Mouse (Mus musculus): Measurements from ENCODE around the gene Rufy4.
A peak's percentile ranks its signal among the peaks of the same experiment; 100 is the strongest.

Gene Rufy4

DNA sequence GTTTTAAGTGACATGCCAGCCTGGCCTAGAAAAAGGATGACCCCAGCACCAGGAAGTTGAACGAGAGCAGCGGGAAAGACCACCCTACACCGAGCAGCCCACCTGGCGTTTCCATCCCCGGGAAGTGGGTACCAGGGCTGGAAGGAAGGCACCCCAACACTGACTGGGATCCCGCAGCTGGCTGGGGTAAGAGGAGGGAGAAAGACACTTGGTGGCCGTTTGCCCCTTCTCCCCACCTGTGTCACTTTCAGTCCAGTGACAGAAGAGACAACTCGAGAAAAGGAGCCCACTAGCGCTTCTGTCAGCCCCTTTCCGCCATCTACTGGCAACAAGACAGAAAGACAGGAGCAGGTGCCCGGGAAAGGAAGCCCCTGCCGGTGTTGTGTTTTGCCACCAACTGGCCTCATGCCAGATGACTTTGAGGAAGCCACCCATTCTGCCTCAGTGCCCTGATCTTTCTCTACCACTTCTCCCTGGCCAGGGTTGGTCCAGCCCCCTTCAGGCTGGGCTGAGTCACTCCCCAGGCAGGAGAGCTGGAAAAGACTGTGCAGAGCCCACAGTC, at the start of gene Rufy4:
Rufy4 (plus strand) TSS at position 551 of the 562 bp plus-strand sequence.
- peak; percentile 90 for DNase-seq (ENCODE audit: low read depth, low spot score)

DNA sequence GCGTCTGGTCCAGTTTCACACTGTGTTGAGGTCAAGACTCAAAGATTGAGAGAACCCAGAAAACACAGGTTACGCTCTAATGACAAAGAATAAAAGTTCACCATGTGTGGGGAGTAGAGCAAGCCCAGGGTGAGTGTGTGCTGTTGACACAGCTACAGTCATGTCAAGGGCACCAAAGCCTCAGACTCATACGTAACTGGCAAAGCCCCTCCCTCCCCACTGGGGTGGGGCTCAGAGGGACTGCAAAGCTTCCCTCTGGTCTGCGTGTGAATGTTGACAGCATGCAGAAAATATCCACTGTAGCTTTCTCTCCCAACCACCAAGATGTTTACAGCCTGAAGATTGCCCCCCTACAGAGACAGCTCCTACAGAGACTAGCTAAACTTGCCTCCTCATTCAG, 49.1 kb upstream of the Rufy4 start:
- DNase-seq (ENCODE audit: low read depth, low spot score) = no peak

DNA sequence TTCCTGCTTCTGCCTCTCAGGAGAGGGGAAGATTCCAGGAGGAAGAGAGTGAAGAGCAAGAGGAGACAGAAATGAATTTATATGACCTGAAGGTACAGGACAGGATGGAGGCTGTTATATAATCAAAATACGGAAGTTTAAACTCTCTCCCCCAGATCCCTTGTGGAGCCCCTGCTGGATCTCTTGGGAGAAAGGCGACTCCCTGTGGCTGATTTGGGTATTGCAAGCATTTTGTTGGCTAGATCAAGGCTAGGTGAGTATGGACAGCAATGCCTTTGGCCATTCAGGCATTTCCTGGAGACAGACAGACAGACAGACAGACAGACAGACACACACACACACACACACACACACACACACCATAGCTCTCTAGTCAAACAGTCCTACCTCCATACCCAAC, 48.0 kb upstream of the Rufy4 start:
- peak; percentile 82 for DNase-seq (ENCODE audit: low read depth, low spot score)

GRCm38 (mm10) chr1:74081573-74081989, 43.8 kb upstream of the Rufy4 start:
- no peak for DNase-seq (ENCODE audit: low read depth, low spot score)

DNA sequence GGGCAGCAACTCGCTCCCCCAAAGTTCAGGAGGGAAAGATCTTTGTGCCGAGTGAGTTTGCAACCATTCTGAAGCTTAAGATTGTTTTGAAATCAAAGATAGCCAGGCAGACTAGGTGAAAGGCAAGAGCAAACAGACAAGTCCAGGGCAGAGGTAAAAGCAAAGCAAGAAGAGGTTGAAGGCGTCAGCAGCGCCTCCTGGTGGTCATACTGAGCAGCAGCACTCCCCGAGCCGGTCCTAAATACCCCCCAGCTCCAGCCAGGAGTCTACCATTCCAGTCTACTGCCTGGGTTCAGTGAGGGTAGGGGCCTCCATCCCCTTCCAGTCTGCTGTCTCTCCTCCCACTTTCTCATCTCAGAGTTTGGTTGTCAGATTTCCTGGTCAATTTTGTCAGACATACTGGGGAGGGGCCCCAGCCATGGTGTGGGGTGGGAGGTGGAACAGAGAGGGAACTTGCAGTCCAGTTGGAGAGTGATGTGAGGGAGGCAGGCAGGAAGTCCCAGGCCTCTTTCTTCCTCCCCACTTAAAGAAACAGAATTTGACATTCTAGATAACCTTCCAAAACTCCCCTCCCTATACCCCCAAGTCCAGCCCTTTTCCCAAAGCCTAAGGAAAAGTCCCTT, 42.4 kb upstream of the Rufy4 start:
- peak; percentile 91 for DNase-seq (ENCODE audit: low read depth, low spot score)

- DNase-seq (ENCODE audit: low read depth, low spot score) = peak; percentile 60
Observed at GRCm38 (mm10) chr1:74084065-74084705, 41.2 kb upstream of the Rufy4 start.

- DNase-seq (ENCODE audit: low read depth, low spot score) = no peak
Observed at GRCm38 (mm10) chr1:74084752-74085151, 40.6 kb upstream of the Rufy4 start.

- no peak for DNase-seq (ENCODE audit: low read depth, low spot score)
Observed at GRCm38 (mm10) chr1:74085566-74085965, 39.8 kb upstream of the Rufy4 start.

DNA sequence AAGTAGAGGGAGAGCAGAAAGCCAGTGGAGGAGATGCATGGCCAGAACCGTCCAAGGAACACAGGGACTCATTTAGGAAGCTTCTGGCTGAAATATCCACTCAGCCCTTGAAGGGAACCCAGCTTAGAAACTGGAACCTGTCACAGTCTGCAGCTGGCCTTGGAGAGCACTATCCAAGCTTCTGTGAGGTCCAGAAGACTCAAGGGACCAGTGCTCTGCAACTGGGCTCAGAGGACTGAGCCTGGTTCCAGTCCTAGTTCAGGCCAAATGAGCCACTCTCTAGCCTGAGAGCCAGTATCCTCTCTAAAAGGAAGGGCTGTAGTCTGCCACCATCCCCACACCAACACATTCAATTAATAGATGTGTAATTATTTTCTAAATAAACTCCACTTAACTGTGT, 36.8 kb upstream of the Rufy4 start:
- DNase-seq (ENCODE audit: low read depth, low spot score) = no peak

DNA sequence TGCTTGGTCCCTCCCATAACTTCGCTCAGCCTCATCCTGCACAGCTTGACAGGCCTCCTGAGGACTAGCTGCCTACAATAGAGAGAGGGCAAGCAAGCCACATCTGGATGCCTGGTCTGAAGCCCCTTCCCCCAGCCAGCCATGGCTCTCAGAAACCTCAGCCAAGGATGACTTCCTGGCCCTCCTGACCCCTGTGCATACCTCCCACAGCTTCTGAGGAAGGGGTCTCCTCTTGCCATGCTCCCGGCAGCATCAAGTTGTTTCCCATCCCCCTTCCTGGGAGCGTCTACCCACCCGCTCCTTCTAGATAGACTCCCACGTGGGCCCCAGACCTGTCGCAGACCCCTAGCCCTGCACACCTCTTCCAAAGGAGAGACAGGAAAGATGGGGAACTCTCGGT, 35.0 kb upstream of the Rufy4 start:
- no peak for DNase-seq (ENCODE audit: low read depth, low spot score)

- no peak for DNase-seq (ENCODE audit: low read depth, low spot score)
Observed at GRCm38 (mm10) chr1:74091138-74091537, 34.2 kb upstream of the Rufy4 start.

- DNase-seq (ENCODE audit: low read depth, low spot score) = peak; percentile 51
Observed at GRCm38 (mm10) chr1:74091611-74092224, 33.6 kb upstream of the Rufy4 start.

- peak; percentile 75 for DNase-seq (ENCODE audit: low read depth, low spot score)
Observed at GRCm38 (mm10) chr1:74092242-74092641, 33.1 kb upstream of the Rufy4 start.

DNA sequence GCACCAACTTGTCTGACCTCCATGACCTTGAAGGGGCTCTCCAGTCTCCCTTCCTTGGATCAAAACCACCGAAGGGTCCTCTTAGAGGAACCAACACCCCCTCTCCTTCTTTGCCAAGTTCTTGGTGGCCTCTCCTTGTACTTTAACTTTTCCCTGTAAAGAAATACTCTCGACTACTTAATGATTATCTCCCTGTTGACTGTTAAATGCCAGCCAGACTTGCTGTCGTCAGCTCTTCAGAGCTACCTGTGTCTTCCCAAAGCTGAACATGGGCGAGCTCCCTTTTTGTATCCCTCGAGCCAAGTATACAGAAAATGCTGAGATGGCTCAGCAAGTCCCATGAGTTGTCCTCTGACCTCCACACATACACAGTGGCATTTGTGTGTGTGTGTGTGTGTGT, 31.9 kb upstream of the Rufy4 start:
- DNase-seq (ENCODE audit: low read depth, low spot score) = peak; percentile 36

DNA sequence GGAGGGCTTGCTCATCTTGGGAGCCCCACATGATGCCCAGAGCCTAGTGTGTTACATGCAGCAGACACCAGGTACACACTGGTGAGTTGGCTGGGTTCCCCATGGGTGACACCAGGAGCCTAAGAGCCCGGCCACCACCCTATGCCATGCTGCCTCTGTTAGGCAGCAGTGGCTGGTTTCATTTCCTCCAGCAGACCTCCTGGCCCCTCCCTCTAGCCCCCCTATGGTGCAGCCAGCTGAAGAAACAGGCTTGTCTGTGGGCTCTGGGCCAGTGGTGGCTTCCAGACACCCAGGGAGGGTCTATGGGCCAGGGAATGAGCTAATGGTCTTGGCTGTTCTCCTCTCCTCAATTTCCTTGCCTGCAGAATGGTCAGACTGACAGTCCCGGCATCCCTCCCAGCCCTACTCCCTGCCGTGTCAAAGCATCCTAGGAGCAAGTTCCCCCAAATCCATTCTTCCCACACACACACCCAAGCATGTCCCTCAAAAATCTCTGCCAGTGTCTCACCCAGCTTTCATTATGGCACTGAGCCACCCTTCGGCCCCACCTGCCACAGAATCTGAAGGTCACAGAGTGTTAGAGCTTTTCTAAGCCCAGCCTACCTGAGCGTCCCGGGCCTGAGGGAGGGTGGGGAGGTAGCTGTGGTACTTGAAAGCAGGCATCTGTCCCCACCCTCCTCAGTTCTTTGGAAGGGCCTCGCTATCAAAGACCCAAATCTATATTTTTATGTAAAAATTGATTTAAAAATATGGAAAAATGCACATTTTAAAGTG, 30.7 kb upstream of the Rufy4 start:
- peak; percentile 90 for DNase-seq (ENCODE audit: low read depth, low spot score)

DNA sequence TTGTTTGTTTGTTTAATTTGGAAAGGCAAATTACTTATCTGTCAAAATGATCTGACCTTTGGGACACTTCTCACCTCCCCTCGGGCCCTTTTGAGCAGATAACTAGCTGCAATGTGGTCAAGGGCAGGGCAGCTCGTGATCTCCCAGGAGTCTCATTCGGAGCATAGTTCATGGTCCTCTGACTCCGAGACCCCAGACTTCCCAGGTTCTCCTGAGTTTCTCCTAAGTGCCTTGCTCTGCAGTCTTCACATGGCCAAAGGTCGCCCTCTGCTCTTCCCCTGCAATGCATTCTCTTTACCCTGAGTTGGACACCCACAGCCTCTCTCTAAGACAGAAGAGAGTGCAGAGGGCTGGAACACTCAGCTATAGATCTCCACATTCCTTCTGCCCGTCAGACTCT, 30.0 kb upstream of the Rufy4 start:
- DNase-seq (ENCODE audit: low read depth, low spot score) = no peak

DNA sequence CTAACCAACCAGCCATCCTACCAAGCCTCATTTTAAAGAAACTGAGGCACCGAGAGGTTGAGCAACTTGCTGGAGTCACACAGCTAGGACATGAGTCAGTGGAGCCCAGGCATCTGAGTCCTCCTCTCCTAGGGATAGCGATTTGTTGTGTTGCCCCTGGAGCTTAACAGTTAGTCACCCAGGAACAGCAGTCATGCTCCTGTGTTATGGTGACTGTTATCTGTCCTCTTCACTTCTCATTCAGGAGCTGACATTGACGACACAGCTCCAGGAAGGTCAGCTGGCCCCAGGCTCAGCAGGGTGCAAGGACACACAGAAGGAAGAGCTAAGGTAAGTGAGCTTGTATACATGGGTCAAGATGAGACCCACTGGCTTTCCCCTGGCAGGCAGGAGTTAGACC, 29.6 kb upstream of the Rufy4 start:
- no peak for DNase-seq (ENCODE audit: low read depth, low spot score)

DNA sequence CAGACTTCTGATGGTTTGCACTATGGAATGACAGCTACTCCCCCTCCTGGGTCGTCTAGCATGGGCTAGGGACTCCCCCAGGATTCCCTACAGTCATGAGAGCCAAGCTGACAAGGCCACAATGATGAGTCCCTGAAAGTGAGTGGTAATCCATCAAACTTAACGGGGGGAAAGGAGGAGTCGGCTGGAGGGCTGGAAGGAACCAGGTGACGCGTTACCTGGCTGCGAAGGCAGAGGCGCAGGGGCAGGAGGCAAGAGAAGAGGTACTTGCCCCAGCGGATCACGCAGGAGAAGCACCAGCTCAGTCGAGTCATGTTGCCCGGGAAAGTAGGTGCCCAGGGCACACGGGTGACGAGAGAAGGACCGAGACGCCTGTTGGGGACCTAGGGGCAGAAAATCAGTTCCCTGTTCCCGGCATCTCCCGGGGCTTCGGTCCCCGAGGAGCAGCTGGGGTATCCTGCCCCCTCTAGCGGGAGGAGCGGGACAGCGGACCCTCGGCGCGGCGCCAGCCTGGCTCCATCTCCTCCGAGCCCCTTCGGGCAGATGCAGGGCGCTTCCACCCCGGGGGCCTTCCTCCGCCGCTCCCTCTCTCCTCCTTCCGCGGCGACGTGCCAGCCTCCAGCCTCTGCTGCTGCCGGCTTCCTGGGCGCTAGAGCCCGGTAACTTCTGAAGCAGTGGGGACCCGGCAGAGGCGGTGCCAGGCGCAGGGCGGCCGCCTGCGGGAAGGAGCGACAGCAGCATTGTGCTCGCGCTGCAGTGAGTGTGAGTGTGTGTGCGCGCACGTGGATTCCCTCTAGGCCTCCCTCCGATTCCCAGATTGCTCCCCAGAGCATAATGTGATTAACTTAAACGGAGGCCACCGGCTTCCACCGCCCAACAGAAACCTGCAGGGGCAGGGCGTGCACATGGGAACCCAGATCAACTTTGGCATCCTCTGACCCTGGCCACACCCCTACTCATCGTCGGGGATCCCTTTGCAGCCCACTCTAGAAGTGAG, 27.0 kb upstream of the Rufy4 start:
- DNase-seq (ENCODE audit: low read depth, low spot score) = peak; percentile 71

DNA sequence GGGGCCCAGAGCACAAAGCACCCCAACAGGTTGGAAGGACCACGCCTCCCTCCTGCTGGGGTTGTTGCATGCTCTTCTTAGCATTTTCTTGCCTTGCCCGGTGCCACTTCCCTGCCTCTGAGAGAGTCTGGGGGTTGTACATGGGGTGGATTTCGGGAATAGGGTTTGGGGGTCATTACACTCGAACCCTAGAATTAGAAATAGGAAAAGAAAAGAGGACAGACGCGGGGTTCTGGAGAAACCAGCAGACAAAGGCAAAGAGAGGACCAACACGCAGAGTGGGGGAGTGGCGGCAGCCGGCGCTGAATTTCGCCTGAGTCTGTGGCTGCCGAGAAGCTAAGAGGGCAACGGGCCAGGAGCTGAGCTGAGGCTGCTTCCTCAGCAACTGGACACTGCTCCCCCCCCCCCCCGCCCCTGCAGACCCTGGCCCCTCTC, 26.3 kb upstream of the Rufy4 start:
- DNase-seq (ENCODE audit: low read depth, low spot score) = no peak

DNA sequence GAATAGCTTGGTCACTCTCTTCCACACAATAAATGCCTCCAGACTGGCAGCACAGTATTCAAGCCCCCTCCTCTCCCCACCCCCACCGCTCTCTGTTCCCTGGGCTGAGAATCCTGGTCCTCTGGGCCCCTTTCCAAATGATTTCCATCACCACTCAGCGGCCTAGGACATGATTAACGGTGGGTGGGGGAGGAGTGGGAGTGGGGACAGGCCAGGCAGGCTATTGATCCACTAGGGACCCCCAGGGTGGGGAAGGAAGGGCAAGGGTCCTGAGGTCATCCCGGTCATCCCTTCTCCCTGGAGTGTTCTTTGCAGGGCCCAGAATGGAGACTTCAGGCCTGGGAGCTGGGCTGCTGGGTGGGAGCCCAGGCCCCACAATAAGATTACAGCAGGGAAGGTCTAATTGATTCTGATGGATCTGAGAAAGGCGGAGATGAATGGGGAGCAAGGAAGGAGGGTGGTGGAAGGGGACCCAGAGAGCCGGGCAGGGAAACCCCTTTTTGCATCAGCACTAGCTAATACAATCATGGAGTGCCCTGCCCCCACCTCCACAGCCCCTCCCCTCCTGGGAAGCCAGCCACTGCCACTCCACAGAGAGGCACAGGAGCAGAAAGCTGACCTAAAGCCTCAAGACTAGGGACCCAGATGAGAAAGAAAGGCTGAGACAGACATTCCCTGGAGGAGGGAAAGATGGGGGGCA, 21.5 kb upstream of the Rufy4 start:
- no peak for DNase-seq (ENCODE audit: low read depth, low spot score)
